Mouse (Mus musculus) inflammation-experienced regulatory T-cells (primary cell): ENCODE measurements around the gene Golga3. TPM values are rescaled to one million over a fixed set of nuclear protein-coding genes. Genes with fewer than 3 reads are reported as not detected.

ENCODE experiments used
- polyA plus RNA-seq, 2 experiments: library from polyadenylated mRNA; unstranded; fragments of 100-300 nt; shearing (Covaris generic); gene quantifications; one replicate each; pipeline ENCODE4 v1.2.1; 2017

The Golga3 gene
- 10 to 100 TPM; 30.3 to 30.8 TPM for polyA plus RNA-seq

GRCm38 (mm10) chr5:110176362-110177020 lies at the start of gene Golga3:
TSS of gene Golga3 (plus strand) at chr5:110176701.

GRCm38 (mm10) chr5:110135293-110136086 lies 41.0 kb upstream of the Golga3 start, which contains the start of gene Chfr:
TSS of gene Chfr (plus strand) at chr5:110135842.

DNA sequence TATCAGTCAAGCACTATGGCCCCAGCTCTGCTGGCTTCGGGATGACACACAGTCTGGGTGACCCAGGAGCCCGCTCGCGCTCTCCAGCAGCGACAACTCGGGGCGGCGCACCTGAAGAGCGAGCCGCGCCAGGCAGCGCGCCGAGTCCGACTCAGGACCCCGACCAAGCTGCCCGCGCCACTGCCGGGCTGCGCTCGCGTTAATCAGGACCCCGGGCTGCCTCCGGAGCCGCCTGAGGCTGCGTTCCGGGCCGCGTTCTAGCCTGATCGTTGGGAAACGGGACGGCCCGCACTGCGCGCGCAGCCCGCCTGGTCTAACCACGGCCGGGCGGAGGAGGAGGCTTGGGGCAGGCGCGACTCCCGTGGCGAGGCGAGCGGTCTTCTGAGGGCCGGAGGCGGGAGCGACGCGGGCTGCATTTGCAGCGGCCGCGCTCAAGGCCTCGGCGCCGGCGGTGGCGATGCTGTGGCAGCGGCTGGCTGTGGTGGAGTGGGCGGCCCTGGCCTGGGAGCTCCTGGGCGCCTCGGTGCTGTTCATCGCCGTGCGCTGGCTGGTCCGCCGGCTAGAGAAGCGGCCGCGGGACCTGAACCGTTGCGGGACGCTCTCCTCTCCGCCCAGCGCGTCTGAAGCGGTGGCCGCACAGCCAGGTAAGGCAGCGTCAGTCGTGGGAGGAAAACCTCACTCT lies 54.4 kb downstream of the Golga3 start, which contains the start of gene Ankle2:
TSS of gene Ankle2 (plus strand) at position 225 of the 682 bp plus-strand sequence.

GRCm38 (mm10) chr5:110269141-110270101 lies 92.9 kb downstream of the Golga3 start, which contains the start of gene Pgam5:
TSS of gene Pgam5 (minus strand) at chr5:110269913.

Other genes starting within 250 kb of the Golga3 start
- gene Zfp932, start 180.2 kb upstream of the Golga3 start, polyA plus RNA-seq = 10 to 100 TPM; 18.5 to 19.0 TPM
- gene Gm17655, start 104.2 kb upstream of the Golga3 start, polyA plus RNA-seq = 10 to 100 TPM; 10.9 to 11.1 TPM
- 1 to 10 TPM; 1.7 to 2.1 TPM for gene Gm35315, start 82.3 kb upstream of the Golga3 start, polyA plus RNA-seq
- 1 to 10 TPM; 2.1 to 2.6 TPM for gene Plcxd1, start 76.7 kb upstream of the Golga3 start, polyA plus RNA-seq
- gene Gtpbp6, start 68.5 kb upstream of the Golga3 start, polyA plus RNA-seq = 10 to 100 TPM; 57.5 to 92.5 TPM
- gene Zfp605, start 66.6 kb upstream of the Golga3 start, polyA plus RNA-seq = 1 to 10 TPM; 2.8 to 4.0 TPM
- gene Chfr, start 40.9 kb upstream of the Golga3 start, polyA plus RNA-seq = 10 to 100 TPM; 63.1 to 78.6 TPM
- 10 to 100 TPM; 52.2 to 60.1 TPM for gene Ankle2, start 54.3 kb downstream of the Golga3 start, polyA plus RNA-seq
- 10 to 100 TPM; 53.2 to 69.8 TPM for gene Pgam5, start 93.2 kb downstream of the Golga3 start, polyA plus RNA-seq
- 1 to 10 TPM; 2.8 to 4.2 TPM for gene Pxmp2, start 109.5 kb downstream of the Golga3 start, polyA plus RNA-seq
- 1 to 10 TPM; 3.2 to 3.9 TPM for gene Pole, start 109.6 kb downstream of the Golga3 start, polyA plus RNA-seq
- not detected for gene P2rx2, start 166.5 kb downstream of the Golga3 start, polyA plus RNA-seq
- gene Lrcol1, start 168.0 kb downstream of the Golga3 start, polyA plus RNA-seq = under 1 TPM; 0.31 to 0.58 TPM